Mouse (Mus musculus) testis, adult 2 months (tissue): ENCODE measurements at regions not wholly inside any gene's neighbourhood (a gene's known extent, or its start where the extent isn't known, plus 50 kb on each side); places are given as distances from the start of the nearest gene placed in this dataset.

Source experiments
- CTCF ChIP-seq: fragments of 200-500 bp; IDR thresholded peaks from 2 replicates; pipeline ENCODE4 v1.5.1; 2012; ENCODE audit warnings: low read depth, mild to moderate bottlenecking, inconsistent platforms, low read length, moderate library complexity; ENCODE audit not compliant: control insufficient read depth, insufficient read depth, insufficient replicate concordance
- POLR2A ChIP-seq: fragments of 200-500 bp; IDR thresholded peaks from 2 replicates; pipeline ENCODE4 v1.6.1; 2012; ENCODE audit warnings: low read depth, mild to moderate bottlenecking, inconsistent platforms, low read length, moderate library complexity; ENCODE audit not compliant: control insufficient read depth

DNA sequence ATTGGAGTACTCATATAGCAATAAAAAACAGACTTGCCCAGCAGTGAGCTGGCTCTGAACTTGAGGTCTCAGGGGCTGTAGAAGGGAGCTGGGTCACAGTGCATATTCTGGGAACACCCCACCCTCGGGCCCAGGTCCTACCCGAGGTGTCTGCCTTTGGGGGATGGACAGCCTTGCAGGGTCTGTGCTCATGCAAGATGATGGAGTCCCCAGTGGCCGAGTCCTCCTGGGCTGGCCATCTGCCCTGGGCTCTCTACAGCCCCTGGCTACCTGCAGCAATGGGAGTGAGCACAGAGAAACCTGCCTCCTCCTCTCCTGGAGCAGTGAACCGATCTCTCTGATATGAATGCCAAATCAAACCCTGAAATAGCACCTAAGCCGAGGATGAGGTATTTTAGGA lies 117.9 kb downstream of the Tex29 start:
- TF ChIP-seq CTCF (no peak), POLR2A (no peak)
